Mouse (Mus musculus): ENCODE measurements around the gene Cd5.

- TF ChIP-seq CTCF (IDR thresholded peaks at IDR 0.05; ENCODE audit: insufficient read depth, low read depth, low read length) (no peak), POLR2A (IDR thresholded peaks at IDR 0.05; ENCODE audit: insufficient read depth, low read depth, low read length) (no peak)
Measured at GRCm38 (mm10) chr19:10776906-10777305, 38.1 kb upstream of the Cd5 start.

All from olfactory bulb, adult 2 months (tissue).